Mouse (Mus musculus) liver, embryonic 14.5 days (tissue): ENCODE data around the gene Megf11.
"Not testable (repeated sequence)": the region's sequence is repeated elsewhere in the genome, so short reads cannot be mapped to it uniquely, and the experiment has no call there.

Source experiments
- CTCF ChIP-seq: IDR thresholded peaks from 2 replicates; pipeline ENCODE4 v1.5.1; 2016; ENCODE audit warnings: antibody characterized with exemption, low read depth, control low read depth
- EP300 ChIP-seq: IDR thresholded peaks from 2 replicates; pipeline ENCODE4 v1.6.1; 2016; ENCODE audit warnings: antibody characterized with exemption, low read depth

- TF ChIP-seq EP300, CTCF: not testable (repeated sequence)
Observed at GRCm38 (mm10) chr9:64671341-64672319, 286.2 kb downstream of the Megf11 start.
